Mouse (Mus musculus) mouse embryonic stem cell (cell line): ENCODE measurements around the gene Ptms.

Source experiments
- in situ Hi-C, 2 experiments: fragments of 300-500 bp; cut with MboI; formaldehyde crosslinking; loops; 1 replicate in 1 of 2; 3 replicates in 1 of 2; pipeline ENCODE4 v1.14.3; 2019 to 2020; ENCODE audit warnings: low sequenced_read_pairs in 2 of 2, low pct_unique_long_range_greater_than_20kb in 1 of 2, mixed read lengths in 1 of 2; ENCODE audit not compliant: unreplicated experiment in 1 of 2

Ptms gene

GRCm38 (mm10) chr6:124931525-124932313 is 11.8 kb upstream of the Ptms start:
- in situ Hi-C loops = loop anchor here in 1 of 2 experiments (5.0 kb wide), 1 partner anchor 74 kb away; the partner anchor contains the start of gene P3h3

DNA sequence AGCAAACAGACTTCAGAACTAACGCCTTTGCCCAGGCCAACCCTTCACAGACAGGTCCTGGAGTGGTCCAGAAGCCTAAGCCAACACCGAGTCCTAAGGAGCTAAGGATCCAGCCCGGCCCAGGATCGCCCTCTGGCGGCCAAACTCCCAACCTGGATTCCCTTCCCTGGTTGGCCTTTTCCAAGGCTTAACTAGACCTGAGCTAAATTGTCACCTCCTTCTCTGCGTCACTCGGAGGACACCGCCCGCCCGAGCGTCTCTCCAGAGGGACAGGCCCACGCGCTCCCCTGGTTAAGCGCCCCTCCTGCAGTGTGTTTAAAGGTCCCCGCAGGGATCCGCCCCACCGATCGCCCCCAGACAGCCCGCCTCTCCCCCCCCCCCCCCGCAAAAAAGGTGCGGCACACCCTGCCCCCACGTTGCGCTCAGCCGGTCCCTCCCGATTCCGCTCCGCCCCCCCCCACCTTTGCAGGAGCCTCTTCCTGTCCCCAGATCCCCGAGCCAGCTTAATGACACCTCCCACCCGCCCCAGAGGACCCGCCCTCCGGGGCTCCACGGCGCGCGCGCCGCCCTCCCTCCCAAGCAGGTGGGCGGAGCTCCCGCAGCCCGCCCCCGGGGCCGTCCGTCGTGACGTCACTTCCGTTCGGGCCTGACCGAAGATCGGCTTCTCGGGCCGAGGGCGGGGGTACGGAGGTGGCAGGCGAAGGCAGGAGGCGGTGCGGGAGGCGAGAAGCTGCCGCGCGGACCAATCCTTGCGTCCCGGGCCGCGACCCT is 11.0 kb upstream of the Ptms start, which contains the start of gene Mlf2:
Gene Mlf2 (plus strand): TSS at position 633 of the 771 bp plus-strand sequence.
- in situ Hi-C loops = loop anchor here in 1 of 2 experiments (5.0 kb wide), 1 partner anchor 74 kb away; the partner anchor contains the start of gene P3h3

- in situ Hi-C loops = loop anchor here in 1 of 2 experiments (5.0 kb wide), 1 partner anchor 73 kb away; the partner anchor contains the start of gene P3h3
Observed at GRCm38 (mm10) chr6:124930231-124930630, 10.3 kb upstream of the Ptms start.

DNA sequence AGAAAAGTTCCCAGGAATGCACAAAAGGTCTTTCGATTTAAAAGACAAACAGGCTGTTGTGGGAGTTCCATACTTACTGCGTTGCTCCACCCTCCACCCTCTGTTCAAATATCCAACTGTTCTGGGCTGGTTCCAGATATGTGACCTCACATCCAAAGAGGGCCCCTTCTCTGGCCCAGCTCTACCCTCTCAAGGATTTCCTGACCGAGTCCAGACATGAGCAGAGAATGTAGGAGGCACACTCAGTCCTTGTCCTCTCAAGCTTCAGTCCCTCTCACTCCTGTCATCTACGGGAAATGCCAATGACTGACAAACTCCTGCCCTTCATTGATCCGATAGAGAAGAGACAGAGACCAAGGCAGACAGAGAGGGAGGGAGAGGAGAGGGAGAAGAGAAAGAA is 6.0 kb upstream of the Ptms start:
- in situ Hi-C loops = no loop called here

- in situ Hi-C loops = no loop called here
Observed at GRCm38 (mm10) chr6:124925173-124925793, 5.4 kb upstream of the Ptms start.

DNA sequence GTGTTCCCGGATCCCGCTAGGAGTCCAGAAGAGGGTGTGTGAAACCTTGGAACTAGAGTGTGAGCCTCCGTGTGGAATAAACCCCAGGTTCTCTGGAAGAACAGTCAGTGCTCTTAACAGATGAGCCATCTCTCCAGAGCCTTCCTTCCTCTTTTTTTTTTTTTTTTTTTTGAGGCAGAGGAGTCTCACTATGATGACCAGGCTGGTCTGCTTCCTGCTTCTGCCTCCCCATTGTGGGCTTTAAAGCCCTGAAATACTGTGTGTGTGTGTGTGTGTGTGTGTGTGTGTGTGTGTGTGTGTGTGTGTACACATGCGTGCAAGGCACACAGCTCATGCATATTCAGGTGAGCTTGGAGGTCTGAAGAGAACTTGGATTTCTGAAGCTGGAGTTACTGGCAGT is 1.6 kb upstream of the Ptms start:
- in situ Hi-C loops = no loop called here

- in situ Hi-C loops = no loop called here
Observed at GRCm38 (mm10) chr6:124920318-124921085, 599 bp upstream of the Ptms start.

GRCm38 (mm10) chr6:124918890-124919627 is 844 bp downstream of the Ptms start:
- in situ Hi-C loops = no loop called here

GRCm38 (mm10) chr6:124918331-124918690 is 1.6 kb downstream of the Ptms start:
- in situ Hi-C loops = no loop called here

DNA sequence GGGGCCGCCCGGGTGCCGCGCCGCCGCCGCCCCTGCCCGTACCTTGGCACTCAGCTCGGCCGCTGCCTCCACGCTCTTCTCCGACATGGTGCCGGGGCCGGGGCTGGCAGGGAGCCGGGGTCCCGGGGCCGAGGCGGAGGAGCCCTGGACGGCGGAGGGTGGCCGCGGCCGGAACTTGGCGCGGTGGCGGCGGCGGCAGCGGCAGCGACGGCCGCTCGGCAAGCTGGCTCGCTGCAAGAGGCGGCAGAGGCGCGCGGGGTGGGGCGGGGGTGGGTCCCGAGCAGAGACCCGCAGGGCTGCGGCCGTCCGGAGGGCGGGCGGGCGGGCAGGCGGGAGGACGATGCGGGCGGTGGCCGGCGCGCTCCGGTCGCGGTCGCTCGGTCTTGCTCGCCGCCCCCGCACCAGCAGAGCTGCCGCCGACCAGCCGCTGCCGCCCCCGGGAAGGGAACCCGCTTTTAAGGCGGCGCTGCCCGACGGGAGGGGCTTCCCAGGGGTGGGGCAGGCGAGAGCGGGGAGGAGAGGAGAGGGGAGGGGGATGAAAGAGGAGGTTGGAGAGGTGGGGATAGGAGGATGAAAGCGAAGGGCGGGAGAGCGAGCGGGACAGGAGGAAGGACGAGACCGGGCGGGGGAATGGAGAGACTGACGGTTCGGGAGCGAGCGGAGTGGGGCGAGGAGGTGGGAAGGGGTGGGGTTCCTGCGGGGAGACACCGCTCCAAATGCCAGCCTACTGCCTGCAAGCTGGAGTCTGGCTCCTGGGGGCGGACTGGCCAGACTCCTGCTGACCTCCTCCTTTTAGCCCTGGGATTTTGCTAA is 2.2 kb downstream of the Ptms start:
- in situ Hi-C loops = no loop called here

GRCm38 (mm10) chr6:124916695-124917517 is 3.0 kb downstream of the Ptms start:
- in situ Hi-C loops = no loop called here

DNA sequence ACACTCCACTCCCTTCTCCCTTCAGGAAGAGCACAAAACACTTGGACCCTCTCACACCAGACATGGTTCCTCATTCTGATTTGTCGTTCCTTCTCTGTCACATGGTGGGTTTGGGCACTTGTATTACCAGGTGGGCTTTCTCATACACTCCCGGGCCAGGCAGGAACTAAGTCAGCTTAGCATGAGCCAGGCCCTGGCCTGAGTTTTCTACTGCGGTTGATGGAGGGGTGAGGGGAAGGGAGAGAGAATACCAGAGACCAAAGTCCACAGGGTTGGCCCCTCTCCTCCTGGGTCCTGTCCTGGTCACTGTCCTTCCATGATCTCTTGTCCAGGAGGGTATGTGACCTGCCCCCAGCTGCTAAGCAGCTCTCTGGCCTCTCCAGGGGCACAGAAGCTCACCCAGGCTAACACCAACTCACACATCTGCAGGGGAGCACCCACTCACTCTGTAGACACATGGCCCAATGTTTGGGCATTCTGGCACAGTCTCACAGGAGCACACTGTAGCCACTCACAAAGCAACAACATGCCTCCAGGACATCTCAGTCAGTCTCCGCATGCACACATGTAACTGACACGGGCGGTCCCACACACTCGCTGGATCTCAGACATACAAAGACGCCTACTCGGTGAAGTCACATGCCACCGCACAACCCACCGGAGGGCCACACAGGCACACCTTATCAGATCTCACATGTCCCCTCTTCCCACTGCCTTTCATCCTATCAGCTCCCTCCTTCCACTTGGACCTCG is 3.8 kb downstream of the Ptms start:
- in situ Hi-C loops = no loop called here

- in situ Hi-C loops = no loop called here
Observed at GRCm38 (mm10) chr6:124915160-124915941, 4.6 kb downstream of the Ptms start.

DNA sequence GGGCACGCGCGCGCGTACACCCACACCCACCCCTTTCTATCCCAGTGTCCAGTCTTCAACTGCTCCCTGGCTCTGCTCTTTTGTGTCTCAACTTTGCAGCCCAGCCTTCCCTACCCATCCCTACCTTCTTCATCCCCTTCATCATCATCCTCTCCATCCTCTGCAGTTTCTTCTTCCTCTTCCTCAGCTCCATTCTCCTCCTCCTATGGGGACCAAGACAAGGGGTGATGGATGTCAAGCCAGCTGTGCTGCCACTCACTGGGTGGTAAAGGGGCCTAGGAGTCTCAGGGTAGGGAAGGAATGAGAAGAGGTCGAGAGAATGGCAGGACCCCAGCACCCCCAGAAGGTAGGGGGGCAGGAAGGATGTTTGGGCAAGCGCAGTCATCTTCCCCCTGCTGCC is 5.4 kb downstream of the Ptms start:
- in situ Hi-C loops = no loop called here

DNA sequence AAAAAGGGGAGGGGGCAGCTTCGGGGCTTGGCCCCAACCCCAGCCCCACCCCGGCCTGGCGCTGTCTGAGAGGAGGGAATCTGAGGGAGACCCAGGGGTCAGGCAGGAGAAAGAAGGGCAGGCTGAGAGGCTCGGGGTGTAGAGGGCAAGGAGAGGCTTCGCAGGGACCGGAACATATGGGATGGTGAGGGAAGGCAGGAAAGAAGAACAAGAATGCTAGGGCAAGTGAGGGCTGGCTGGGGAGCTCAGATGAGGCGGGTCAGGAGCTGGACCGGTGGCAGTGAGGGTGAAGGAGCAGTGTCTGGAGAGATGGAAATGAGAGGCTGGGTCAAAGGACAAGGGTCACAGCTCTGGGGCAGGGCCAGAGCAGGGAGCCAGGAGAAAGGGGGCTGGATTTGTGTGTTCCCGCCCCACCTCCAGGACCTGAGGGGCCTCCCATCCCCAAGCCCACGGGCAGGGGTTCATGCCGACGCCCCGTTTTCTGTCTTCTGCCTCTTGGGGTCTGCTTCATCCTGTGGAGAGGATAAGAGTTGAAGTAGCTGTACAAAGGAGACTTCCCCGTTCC is 6.1 kb downstream of the Ptms start:
- in situ Hi-C loops = no loop called here
